In genomic region chr2:49676020-49676419, GRCm38 (mm10) we compare ENCODE assay signal across 21 mouse cellular contexts. TPM values are rescaled to one million over a fixed set of nuclear protein-coding genes. Genes with fewer than 3 reads are reported as not detected.
DNase-seq lines count a peak whose midpoint lies in the region; ATAC-seq lines count a peak whose summit lies in the region.
"Had no signal": no experiment of that assay in that cellular context is flagged by ENCODE, and none has a peak within 500 bp of the region (broad histone marks: within the 10 kb centered on the region; RNA-seq: fewer than 3 reads in every experiment).

No protein-coding gene starts in this region.

- intact Hi-C loops in left cerebral cortex, postnatal 4 days (cut with DNase I): no loop called here

- ATAC-seq in frontal cortex, adult (ENCODE audit: low TSS enrichment): peak; percentile 47
- ATAC-seq: intestine, embryonic 16.5 days; liver, embryonic 12.5 days; liver, postnatal 0 days had no signal

- peak; percentile 57 for DNase-seq in cerebellum, adult 11-12 months
- no peak for DNase-seq in cerebellum, adult 8-10 months
- no peak for DNase-seq in frontal cortex, postnatal 14 days (ENCODE audit: low spot score in 2 of 2)
- DNase-seq in left cerebral cortex, postnatal 4 days: peak; percentile 50
- no peak for DNase-seq in left cerebral cortex, adult 9 months (ENCODE audit: low spot score in 2 of 2)
- DNase-seq in cerebellum, postnatal 10 days: peak; percentile 75 to 78
- no peak for DNase-seq in embryo, embryonic 9.5 days (ENCODE audit: extremely low spot score)
- DNase-seq: adrenal gland, adult 8-10 months; gastrocnemius, postnatal 25 days; heart, postnatal 10 days; kidney, adult 9 months; kidney, postnatal 14 days; liver, postnatal 0 days; lung, postnatal 36 days; midbrain, embryonic 14.5 days; right cerebral cortex, postnatal 4 days; thymus, adult 18-20 months; thymus, postnatal 25 days had no signal

RNA-seq across cellular contexts. Expression of gene Kif5c, which starts 56.9 kb away (rescaled TPM):
- 100 to 1,000 TPM; 441 to 484 TPM for total RNA-seq in left cerebral cortex, postnatal 4 days (2021)

Comparison
In these comparisons a context has a peak if more than half of its experiments do, and no peak if none do; other contexts are left out.
1. DNase-seq: peak in cerebellum, adult 11-12 months (single experiment), left cerebral cortex, postnatal 4 days (single experiment) and cerebellum, postnatal 10 days (2 of 2); none in cerebellum, adult 8-10 months (single experiment), frontal cortex, postnatal 14 days (0 of 2), left cerebral cortex, adult 9 months (0 of 2) and embryo, embryonic 9.5 days (single experiment).